Mouse (Mus musculus) liver, postnatal 0 days (tissue): ENCODE results near the gene Zfp827. TPM values are rescaled to one million over a fixed set of nuclear protein-coding genes. Genes with fewer than 3 reads are reported as not detected.
A peak's percentile ranks its signal among the peaks of the same experiment; 100 is the strongest.

Source experiments
- ATAC-seq: fragments of 200-750 bp; cut with Nextera tagmentation; 2 replicates; pipeline ENCODE4 v1.8.0; 2017; ENCODE audit warnings: mild to moderate bottlenecking, moderate library complexity
- DNase-seq: peaks from one replicate; pipeline ENCODE4 v3.0.0-alpha.2; 2016
- H3K27ac ChIP-seq: fragments of 300-500 bp; sonication (generic); 2 replicates; pipeline ENCODE4 v1.5.1; 2014; ENCODE audit warnings: antibody characterized with exemption, moderate library complexity, mild to moderate bottlenecking, low read depth
- H3K27me3 ChIP-seq: fragments of 300-500 bp; sonication (generic); 2 replicates; pipeline ENCODE4 v1.6.1; 2014; ENCODE audit warnings: low read length, control low read depth, mixed read lengths; ENCODE audit not compliant: insufficient read depth
- H3K36me3 ChIP-seq: fragments of 300-500 bp; sonication (generic); replicated peaks from 2 replicates; pipeline ENCODE4 v1.6.1; 2014; ENCODE audit warnings: mild to moderate bottlenecking, control low read depth, low read length, moderate library complexity, mixed read lengths; ENCODE audit not compliant: insufficient read depth
- H3K4me1 ChIP-seq: fragments of 300-500 bp; sonication (generic); 2 replicates; pipeline ENCODE4 v1.6.1; 2014; ENCODE audit warnings: antibody characterized with exemption, mild to moderate bottlenecking, control low read depth; ENCODE audit not compliant: insufficient read depth
- H3K4me2 ChIP-seq: fragments of 300-500 bp; sonication (generic); 2 replicates; pipeline ENCODE4 v1.6.1; 2014; ENCODE audit warnings: low read depth, mild to moderate bottlenecking, low read length, moderate library complexity, mixed read lengths
- H3K4me3 ChIP-seq: fragments of 300-500 bp; sonication (generic); 2 replicates; pipeline ENCODE4 v1.5.1; 2014; ENCODE audit warnings: low read depth, low read length
- H3K9ac ChIP-seq: fragments of 300-500 bp; sonication (generic); replicated peaks from 2 replicates; pipeline ENCODE4 v1.6.1; 2014; ENCODE audit warnings: mild to moderate bottlenecking, moderate library complexity
- H3K9me3 ChIP-seq: fragments of 300-500 bp; sonication (generic); 2 replicates; pipeline ENCODE4 v1.6.1; 2016; ENCODE audit warnings: mild to moderate bottlenecking, control low read depth, low read length, mixed read lengths
- CTCF ChIP-seq: sonication (generic); IDR thresholded peaks from 2 replicates; pipeline ENCODE4 v1.5.1; 2016; ENCODE audit warnings: antibody characterized with exemption, low read depth
- EP300 ChIP-seq: IDR thresholded peaks from 2 replicates; pipeline ENCODE4 v1.6.1; 2016; ENCODE audit warnings: antibody characterized with exemption, low read depth, mild to moderate bottlenecking
- WGBS: fragments of 180-500 bp; shearing (Covaris S2); extraction: QIAGEN DNeasy Blood & Tissue Kit; methylation state at CpG from one replicate; pipeline ENCODE4 v1.1.7; 2014; ENCODE audit not compliant: insufficient replicate concordance; 5-methylcytosine and 5-hydroxymethylcytosine counted together
- polyA plus RNA-seq: library from polyadenylated mRNA; unstranded; fragments of >200 nt; fragmentation: Nextera tagmentation; extraction: Ambion mirVana; gene quantifications from 2 replicates; pipeline ENCODE4 v1.2.1, GENCODE M21; 2015

Gene Zfp827
- polyA plus RNA-seq, 1 experiment from 2014 or later = 0.62 TPM

DNA sequence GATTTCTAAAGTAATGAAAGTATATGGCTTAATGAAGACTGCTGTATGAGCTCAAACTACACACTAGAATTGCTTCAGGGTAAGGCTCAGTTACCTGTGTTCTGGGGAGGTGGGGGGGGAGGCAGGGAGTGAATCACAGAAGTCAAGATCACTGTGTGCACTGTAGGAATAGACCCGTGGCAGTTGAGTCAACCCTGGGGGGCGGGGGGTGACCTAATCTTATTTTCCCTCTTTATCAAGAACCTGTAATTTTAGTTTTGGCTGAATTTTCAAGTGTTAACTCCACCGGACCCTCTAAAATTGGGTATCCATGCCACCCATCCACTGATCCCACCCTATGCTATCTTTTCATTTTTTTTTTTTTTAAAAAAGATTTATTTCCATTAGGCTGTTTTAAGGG is 918 bp upstream of the Zfp827 start:
- Histone ChIP-seq H3K36me3 (no peaks in the 10 kb centered on the region), H3K9me3 (no peaks in the 10 kb centered on the region), H3K4me1 (no peaks in the 10 kb centered on the region), H3K4me2 (peak overlapping the region; percentile 92), H3K27ac (no peak overlapping the region), H3K27me3 (peaks cover 11% of the 10 kb centered on the region; the same call in 1 of the 2 replicates), H3K4me3 (no peak overlapping the region), H3K9ac (no peak overlapping the region)
- ATAC-seq (no peak), DNase-seq (no peak)
- WGBS = 39% methylated on average over 3 of the region's 3 CpGs
- TF ChIP-seq CTCF (no peak), EP300 (no peak)

DNA sequence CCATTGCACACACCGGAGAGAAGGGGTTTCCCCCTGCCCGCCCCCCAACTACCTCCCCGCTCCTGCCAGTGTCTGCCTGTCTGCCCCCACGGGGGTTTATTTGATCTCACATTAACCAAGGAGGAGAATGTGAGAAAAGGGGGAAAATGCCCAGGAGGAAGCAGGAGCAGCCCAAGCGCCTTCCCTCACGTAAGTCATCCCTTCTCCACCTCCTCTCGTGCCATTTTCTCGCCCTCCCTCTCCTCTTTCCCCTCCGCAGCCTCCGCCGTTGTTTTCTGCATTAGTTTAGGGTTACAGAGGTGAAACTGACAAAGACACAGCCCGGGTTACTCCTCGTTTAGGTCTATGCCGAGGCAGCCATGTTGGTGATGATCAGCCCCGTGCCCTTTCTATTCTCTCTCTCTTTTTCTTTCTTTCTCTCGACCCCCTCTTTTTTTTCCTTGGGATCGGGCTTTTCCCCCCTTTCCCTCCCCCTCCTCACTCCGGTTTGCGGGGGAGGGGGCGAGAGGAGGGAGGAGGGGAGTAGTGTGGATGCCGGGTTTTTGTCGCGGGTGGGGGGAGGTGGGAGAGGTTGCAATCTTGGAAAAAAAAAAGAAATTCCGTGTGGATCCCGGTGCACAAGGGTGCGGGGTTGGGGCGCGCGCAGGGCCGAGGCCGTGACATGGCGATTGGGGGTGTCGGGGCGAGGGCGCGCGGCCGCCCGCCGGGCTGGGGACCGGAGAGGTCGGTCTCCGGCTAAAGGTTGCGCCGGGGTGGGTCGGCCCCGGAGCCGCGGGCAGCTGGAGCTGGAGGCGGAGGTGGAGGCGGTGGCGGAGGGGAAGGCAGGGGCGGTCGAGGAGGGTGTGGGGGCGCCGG is 531 bp downstream of the Zfp827 start:
- Histone ChIP-seq H3K9me3 (no peaks in the 10 kb centered on the region), H3K27ac (peak overlapping the region; percentile 95), H3K4me3 (peak overlapping the region; percentile 82), H3K4me1 (0 out of 2 replicates have a peak, but pooled peaks cover 3% of the 10 kb centered on the region), H3K27me3 (peaks cover 11% of the 10 kb centered on the region; the same call in 1 of the 2 replicates), H3K9ac (peak overlapping the region; percentile 89), H3K4me2 (peak overlapping the region; percentile 92), H3K36me3 (no peaks in the 10 kb centered on the region)
- TF ChIP-seq EP300 (no peak), CTCF (no peak)
- ATAC-seq (peak; percentile 30), DNase-seq (peak; percentile 52)
- WGBS = under 1% methylated on average over 31 of the region's 56 CpGs

DNA sequence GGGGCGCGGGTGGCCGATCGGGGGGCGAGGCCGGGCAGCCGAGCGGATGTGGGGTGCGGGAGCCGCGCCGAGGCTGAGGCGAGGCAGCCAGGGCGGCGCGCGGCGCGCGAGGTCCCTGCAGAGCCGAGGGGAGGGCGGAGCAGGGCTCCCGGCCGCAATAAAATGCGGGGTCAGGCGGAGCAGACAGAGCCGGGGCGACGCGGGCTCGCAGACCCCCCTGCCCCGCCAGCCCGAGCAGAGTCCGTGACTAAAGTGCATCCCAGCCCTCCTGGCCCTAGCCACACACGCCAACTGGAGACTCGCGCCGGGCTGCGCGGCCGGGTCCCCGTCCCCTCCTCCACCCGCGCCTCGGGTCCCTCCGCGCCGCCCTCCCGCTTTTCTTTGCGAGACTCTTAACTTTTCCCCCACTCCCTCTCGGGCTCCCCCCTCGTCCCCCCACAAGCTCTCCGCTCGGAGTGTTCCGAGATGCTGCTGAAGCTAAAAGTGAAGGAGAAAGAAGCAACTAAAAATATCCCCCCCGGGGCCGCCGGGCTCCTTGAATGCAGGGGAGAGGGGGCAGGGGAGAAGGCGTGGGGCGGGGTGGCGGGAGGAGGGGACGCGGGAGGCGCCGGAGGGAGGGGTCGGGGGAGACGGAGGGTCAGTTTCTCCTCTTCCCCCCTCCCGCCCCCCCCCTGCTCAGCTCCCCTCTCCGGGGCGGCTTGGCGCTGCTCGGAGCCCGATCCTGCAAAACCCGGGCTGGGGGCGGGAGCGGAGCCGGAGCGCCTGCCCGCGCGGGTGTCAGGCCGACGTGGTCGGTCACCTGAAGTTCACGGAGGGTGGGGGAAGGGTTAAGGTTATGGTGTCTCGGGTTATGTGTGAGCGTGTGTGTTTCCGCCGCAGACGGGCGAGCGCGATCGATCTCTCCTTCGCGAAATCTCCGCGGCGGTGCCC is 1.4 kb downstream of the Zfp827 start:
- Histone ChIP-seq H3K36me3 (no peaks in the 10 kb centered on the region), H3K9ac (peak overlapping the region; percentile 89), H3K27ac (peak overlapping the region; percentile 95), H3K4me3 (peak overlapping the region; percentile 82), H3K9me3 (no peaks in the 10 kb centered on the region), H3K4me2 (peak overlapping the region; percentile 92), H3K27me3 (peaks cover 11% of the 10 kb centered on the region; the same call in 1 of the 2 replicates), H3K4me1 (0 out of 2 replicates have a peak, but pooled peaks cover 3% of the 10 kb centered on the region)
- TF ChIP-seq EP300 = no peak
- TF ChIP-seq CTCF = no peak
- WGBS = 3% methylated on average over 74 of the region's 99 CpGs
- DNase-seq (peak; percentile 61), ATAC-seq (peak; percentile 49)

DNA sequence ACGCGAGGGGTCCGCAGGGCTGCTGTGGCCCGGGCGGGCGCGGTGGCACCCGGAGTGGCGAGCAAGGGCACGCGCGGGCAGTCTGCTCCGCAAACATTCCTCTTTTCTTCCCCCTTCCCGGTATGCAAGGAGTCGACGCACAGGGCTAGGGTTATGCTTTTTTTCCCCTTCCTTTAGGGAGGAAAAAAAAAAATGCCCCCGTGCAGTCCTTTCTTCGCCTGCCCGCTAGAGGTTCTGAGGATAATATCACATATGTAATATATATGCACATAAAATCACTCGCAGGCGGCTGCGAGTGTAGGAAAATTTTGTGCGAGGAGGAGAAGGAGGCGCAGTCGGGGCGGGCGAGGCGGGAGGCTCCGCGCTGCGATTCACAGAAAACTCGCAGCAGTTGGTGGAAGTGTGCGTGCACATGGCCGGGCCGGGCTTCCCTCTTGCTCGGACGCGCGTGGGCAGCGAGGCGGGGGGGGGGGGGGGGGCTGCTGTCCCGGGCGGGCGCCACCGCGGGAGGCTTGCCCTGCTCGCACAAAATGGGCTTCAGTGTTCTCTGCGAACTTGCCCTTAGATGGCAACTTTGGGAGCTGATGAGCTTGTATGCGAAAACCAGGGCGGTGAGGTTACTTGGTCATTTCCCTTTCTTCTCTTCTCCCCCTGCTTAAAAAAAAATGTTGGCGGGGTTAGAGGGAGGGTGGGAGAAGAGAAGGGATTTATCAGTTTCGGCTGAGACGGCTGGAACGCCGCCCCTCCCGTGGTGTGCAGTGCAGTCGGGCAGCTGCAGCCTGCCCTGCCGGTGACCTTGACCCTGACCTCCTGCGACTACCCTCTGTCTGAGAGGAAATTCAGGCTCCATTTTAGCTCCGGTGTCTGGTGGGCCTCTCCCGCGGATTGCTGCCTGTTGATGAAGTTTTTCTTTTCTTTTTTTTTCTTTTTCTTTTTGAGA is 2.4 kb downstream of the Zfp827 start:
- Histone ChIP-seq H3K27me3 (peaks cover 11% of the 10 kb centered on the region; the same call in 1 of the 2 replicates), H3K4me1 (0 out of 2 replicates have a peak, but pooled peaks cover 3% of the 10 kb centered on the region), H3K9ac (peak overlapping the region; percentile 89), H3K4me2 (peak overlapping the region; percentile 92), H3K36me3 (no peaks in the 10 kb centered on the region), H3K4me3 (peak overlapping the region; percentile 82), H3K9me3 (no peaks in the 10 kb centered on the region), H3K27ac (peak overlapping the region; percentile 95)
- WGBS = 1% methylated on average over 54 of the region's 62 CpGs
- TF ChIP-seq EP300 (no peak), CTCF (0 out of 2 replicates have a peak, but pooled peaks have one; percentile 4)
- DNase-seq (peak; percentile 70), ATAC-seq (peak; percentile 0; the same call in 1 of the 2 replicates)

DNA sequence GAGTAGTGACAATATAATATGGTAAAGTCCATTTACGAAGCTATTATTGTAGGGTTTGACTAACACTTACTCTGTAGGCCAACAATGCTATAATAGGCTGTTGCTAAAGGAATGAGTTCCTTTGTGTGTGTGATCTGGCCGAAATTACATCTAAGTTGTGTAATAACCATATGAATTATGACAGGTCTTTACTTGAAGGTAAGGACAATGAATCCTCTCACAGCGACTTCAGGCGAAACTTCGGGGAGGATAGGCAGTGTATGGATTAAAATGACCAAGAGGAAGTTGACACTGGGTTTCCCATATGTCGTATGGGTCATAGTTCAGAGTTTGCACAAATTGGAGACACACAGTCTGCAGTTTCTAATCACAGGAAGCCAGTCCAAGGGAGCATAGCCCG is 9.3 kb downstream of the Zfp827 start:
- TF ChIP-seq CTCF (no peak), EP300 (no peak)
- ATAC-seq (no peak), DNase-seq (no peak)
- no peaks in the 10 kb centered on the region for H3K27me3 ChIP-seq
- H3K4me3 ChIP-seq = no peak overlapping the region
- 0 out of 2 replicates have a peak, but pooled peaks cover 6% of the 10 kb centered on the region for H3K4me1 ChIP-seq
- H3K4me2 ChIP-seq = no peak overlapping the region
- no peaks in the 10 kb centered on the region for H3K9me3 ChIP-seq
- H3K36me3 ChIP-seq = no peaks in the 10 kb centered on the region
- H3K9ac ChIP-seq = no peak overlapping the region
- WGBS = 54% methylated on average over 7 of the region's 7 CpGs
- H3K27ac ChIP-seq = no peak overlapping the region
